Mouse (Mus musculus) C2C12 (cell line): ENCODE measurements around the gene Shb.

ENCODE experiments used
- CTCF ChIP-seq: IDR thresholded peaks from one replicate; pipeline ENCODE4 v1.5.1; 2011; ENCODE audit not compliant: control insufficient read depth, insufficient read depth, insufficient read length
- FOSL1 ChIP-seq: IDR thresholded peaks from one replicate; pipeline ENCODE4 v1.8.0; 2011; ENCODE audit warnings: mild to moderate bottlenecking, low read length; ENCODE audit not compliant: poor library complexity, insufficient read depth, severe bottlenecking
- MAX ChIP-seq: IDR thresholded peaks from one replicate; pipeline ENCODE4 v1.6.1; 2011; ENCODE audit warnings: mild to moderate bottlenecking, control low read depth
- MYOD1 ChIP-seq: IDR thresholded peaks from one replicate; pipeline ENCODE4 v1.6.1; 2011; ENCODE audit warnings: low read depth; ENCODE audit not compliant: control insufficient read depth, insufficient read length
- MYOG ChIP-seq: IDR thresholded peaks from one replicate; pipeline ENCODE4 v1.6.1; 2011; ENCODE audit not compliant: control insufficient read depth, insufficient read length; ENCODE audit errors: extremely low read depth
- USF1 ChIP-seq: IDR thresholded peaks from one replicate; pipeline ENCODE4 v1.6.1; 2011; ENCODE audit warnings: low read depth, mild to moderate bottlenecking, control low read depth, moderate library complexity

- no peak for TF ChIP-seq CTCF
- no peak for TF ChIP-seq USF1
- TF ChIP-seq FOSL1: no peak
- no peak for TF ChIP-seq MAX
- no peak for TF ChIP-seq MYOD1
- TF ChIP-seq MYOG: no peak
Observed at GRCm38 (mm10) chr4:45483271-45484245, 48.7 kb downstream of the Shb start.
